Mouse (Mus musculus): ENCODE data around the gene Gm12248.

GRCm38 (mm10) chr11:58132026-58132425 lies 39.1 kb upstream of the Gm12248 start:
- TF ChIP-seq CHD1 (IDR thresholded peaks at IDR 0.05; ENCODE audit: low read depth, low read length) (no peak), MAX (IDR thresholded peaks at IDR 0.05; ENCODE audit: low read length) (no peak), POLR2A (IDR thresholded peaks at IDR 0.05; ENCODE audit: low read depth, low read length) (no peak), ZNF384 (IDR thresholded peaks at IDR 0.05; ENCODE audit: low read depth, low read length) (no peak), CTCF (conservative IDR thresholded peaks at IDR 0.05 in 1 of 2, IDR thresholded peaks at IDR 0.05 in 1 of 2; ENCODE audit: low read depth in 2 of 2, low read length in 2 of 2) (no peak), KAT2A (IDR thresholded peaks at IDR 0.05; ENCODE audit: insufficient replicate concordance, low read length) (no peak), NRF1 (IDR thresholded peaks at IDR 0.05; ENCODE audit: low read depth, low read length) (no peak), ELF1 (IDR thresholded peaks at IDR 0.05; ENCODE audit: low read depth, low read length) (no peak), ZKSCAN1 (IDR thresholded peaks at IDR 0.05; ENCODE audit: borderline replicate concordance, low read depth, low read length) (no peak)

All from CH12.LX (cell line).